Mouse (Mus musculus): ENCODE data around the gene Mta2. TPM values are rescaled to one million over a fixed set of nuclear protein-coding genes. Genes with fewer than 3 reads are reported as not detected.

Mta2 gene
- total RNA-seq, 2 experiments from 2014 or later, result 94.8 to 111 TPM

DNA sequence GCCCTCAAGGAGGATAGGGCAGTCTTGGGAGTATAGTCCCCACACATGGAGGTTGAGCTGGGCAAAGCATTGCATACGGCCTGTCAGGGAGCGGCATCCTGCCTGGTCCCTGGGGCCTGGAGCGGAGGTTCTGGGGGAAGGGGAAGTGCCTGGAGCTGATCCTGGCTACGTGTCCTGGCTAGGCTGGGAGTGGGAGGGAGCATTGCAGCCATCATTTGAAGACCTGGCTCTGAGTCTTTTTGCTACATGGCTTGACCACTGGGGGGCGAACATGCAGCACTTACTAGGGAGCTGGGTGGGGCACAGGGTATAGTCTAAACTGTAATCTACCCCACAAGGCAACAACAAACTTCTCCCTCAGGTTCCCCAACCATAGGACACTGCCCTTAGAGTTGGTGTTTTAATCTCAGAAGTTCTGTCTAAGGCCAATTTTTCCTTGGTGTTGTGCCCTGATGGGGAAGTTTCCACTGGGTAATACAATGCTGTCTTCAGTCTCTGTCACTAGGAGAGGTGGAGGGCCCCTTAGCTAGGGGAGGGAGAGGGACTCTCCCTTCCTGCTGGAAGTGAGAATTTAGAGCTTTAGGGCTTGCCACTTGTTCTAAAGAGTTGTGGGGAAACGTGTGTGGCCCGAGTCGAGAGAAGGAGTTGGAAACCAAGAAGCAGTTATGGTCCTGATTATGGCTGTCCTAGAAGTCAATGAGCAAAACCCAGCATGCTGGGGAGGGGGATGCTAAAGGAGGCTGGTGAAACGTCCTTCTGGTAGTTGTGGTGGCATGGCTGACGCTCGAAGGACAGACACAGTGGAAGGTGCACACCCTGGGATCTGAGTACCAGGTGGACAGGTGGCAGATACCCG, 51.3 kb downstream of the Mta2 start:
- DNase-seq, result peak; percentile 90

- no peak for DNase-seq
Observed at GRCm38 (mm10) chr19:8993625-8993912, 51.9 kb downstream of the Mta2 start.

GRCm38 (mm10) chr19:8994813-8995607, 53.3 kb downstream of the Mta2 start:
- no peak for DNase-seq

- no peak for DNase-seq
Observed at GRCm38 (mm10) chr19:8996601-8997000, 54.9 kb downstream of the Mta2 start.

DNA sequence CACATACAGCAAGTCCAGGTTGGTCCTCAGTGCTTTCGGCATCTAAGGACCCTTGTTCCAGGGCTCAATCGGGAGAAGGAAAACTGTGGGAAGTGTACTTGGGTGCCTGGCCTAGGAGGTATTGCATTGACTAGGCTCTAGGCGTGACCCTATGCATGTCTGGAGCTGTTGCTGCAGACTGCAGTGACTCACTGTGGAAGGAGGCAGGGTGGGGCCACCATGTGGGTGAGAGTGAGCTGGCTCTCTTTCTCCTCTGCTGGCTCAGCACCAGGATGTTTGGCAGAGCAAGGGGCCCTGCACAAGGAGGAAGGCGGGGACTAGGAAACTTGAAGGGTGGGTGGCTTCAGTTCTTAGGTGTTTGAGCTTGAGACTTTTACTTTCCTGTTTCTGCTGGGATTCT, 55.9 kb downstream of the Mta2 start:
- peak; percentile 91 for DNase-seq

GRCm38 (mm10) chr19:8998546-8998945, 56.9 kb downstream of the Mta2 start:
- DNase-seq, result no peak

DNA sequence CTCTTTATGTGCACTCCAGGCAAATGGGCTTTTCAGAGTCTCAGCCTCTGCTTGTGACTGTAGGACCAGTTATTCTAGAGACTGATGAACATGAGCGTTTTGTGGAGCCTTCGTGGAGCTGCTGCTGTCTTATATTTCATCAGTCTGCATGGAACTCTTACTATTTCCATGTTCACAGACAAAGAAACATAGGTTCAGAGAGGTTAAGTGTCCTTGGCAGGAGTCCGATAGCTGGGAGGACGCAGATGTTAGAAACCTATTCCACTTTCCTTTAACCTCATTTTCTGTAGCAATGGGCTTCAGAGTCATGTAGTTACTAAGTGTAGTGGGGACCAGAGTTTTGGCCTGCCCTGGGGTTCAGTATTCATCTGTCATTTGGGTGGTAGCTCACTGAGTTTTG, 57.5 kb downstream of the Mta2 start:
- no peak for DNase-seq

Other genes with a start within 250 kb of the Mta2 start
- 100 to 1,000 TPM in 1 of 2 experiments, 10 to 100 TPM in 1; 97.4 to 178 TPM for gene Slc3a2, start 218.5 kb upstream of the Mta2 start, total RNA-seq (2021)
- 10 to 100 TPM; 51.1 to 58.8 TPM for gene Wdr74, start 206.0 kb upstream of the Mta2 start, total RNA-seq (2021)
- 1 to 10 TPM; 1.3 to 3.1 TPM for gene 1700092M07Rik, start 201.2 kb upstream of the Mta2 start, total RNA-seq (2021)
- 10 to 100 TPM; 73.8 to 75.8 TPM for gene Stx5a, start 200.5 kb upstream of the Mta2 start, total RNA-seq (2021)
- gene Nxf1, start 184.8 kb upstream of the Mta2 start, total RNA-seq (2021), result 100 to 1,000 TPM in 1 of 2 experiments, 10 to 100 TPM in 1; 88.6 to 107 TPM
- gene Tmem223, start 170.9 kb upstream of the Mta2 start, total RNA-seq (2021), result 100 to 1,000 TPM; 101 to 127 TPM
- 10 to 100 TPM; 48.6 to 50.0 TPM for gene Tmem179b, start 167.4 kb upstream of the Mta2 start, total RNA-seq (2021)
- 10 to 100 TPM; 12.4 to 19.5 TPM for gene Taf6l, start 155.5 kb upstream of the Mta2 start, total RNA-seq (2021)
- 10 to 100 TPM; 81.3 to 90.4 TPM for gene Polr2g, start 143.3 kb upstream of the Mta2 start, total RNA-seq (2021)
- gene Zbtb3, start 139.3 kb upstream of the Mta2 start, total RNA-seq (2021), result 1 to 10 TPM; 2.0 to 2.3 TPM
- gene Ttc9c, start 122.5 kb upstream of the Mta2 start, total RNA-seq (2021), result 10 to 100 TPM; 25.7 to 30.7 TPM
- 10 to 100 TPM; 58.0 to 62.7 TPM for gene Hnrnpul2, start 121.9 kb upstream of the Mta2 start, total RNA-seq (2021)
- not detected for gene AC129217.1, start 112.1 kb upstream of the Mta2 start, total RNA-seq (2021)
- 100 to 1,000 TPM; 157 to 160 TPM for gene Bscl2, start 104.4 kb upstream of the Mta2 start, total RNA-seq (2021)
- 1 to 10 TPM; 5.8 to 9.8 TPM for gene Gng3, start 102.7 kb upstream of the Mta2 start, total RNA-seq (2021)
- gene Lrrn4cl, start 91.1 kb upstream of the Mta2 start, total RNA-seq (2021), result 1 to 10 TPM; 5.5 to 6.1 TPM
- gene Ubxn1, start 70.4 kb upstream of the Mta2 start, total RNA-seq (2021), result 100 to 1,000 TPM; 193 to 217 TPM
- gene Uqcc3, start 61.0 kb upstream of the Mta2 start, total RNA-seq (2021), result 10 to 100 TPM; 69.1 to 79.0 TPM
- 10 to 100 TPM in 1 of 2 experiments, 1 to 10 TPM in 1; 7.4 to 10.7 TPM for gene Lbhd1, start 58.1 kb upstream of the Mta2 start, total RNA-seq (2021)
- not detected for gene Gm49403, start 57.9 kb upstream of the Mta2 start, total RNA-seq (2021)
- 10 to 100 TPM; 31.5 to 31.9 TPM for gene 1810009A15Rik, start 53.0 kb upstream of the Mta2 start, total RNA-seq (2021)
- not detected for gene Gm49416, start 52.9 kb upstream of the Mta2 start, total RNA-seq (2021)
- 10 to 100 TPM; 23.7 to 25.2 TPM for gene Ints5, start 48.9 kb upstream of the Mta2 start, total RNA-seq (2021)
- 100 to 1,000 TPM; 142 to 150 TPM for gene Ganab, start 43.8 kb upstream of the Mta2 start, total RNA-seq (2021)
- 10 to 100 TPM; 55.1 to 59.3 TPM for gene B3gat3, start 21.5 kb upstream of the Mta2 start, total RNA-seq (2021)
- 10 to 100 TPM; 17.4 to 24.0 TPM for gene Rom1, start 12.5 kb upstream of the Mta2 start, total RNA-seq (2021)
- gene Eml3, start 12.3 kb upstream of the Mta2 start, total RNA-seq (2021), result 10 to 100 TPM; 43.6 to 53.3 TPM
- gene Tut1, start 12.0 kb downstream of the Mta2 start, total RNA-seq (2021), result 10 to 100 TPM; 17.4 to 19.3 TPM
- gene Eef1g, start 25.2 kb downstream of the Mta2 start, total RNA-seq (2021), result 100 to 1,000 TPM; 355 to 407 TPM
- 100 to 1,000 TPM; 146 to 184 TPM for gene Ahnak, start 47.4 kb downstream of the Mta2 start, total RNA-seq (2021)
- gene Scgb1a1, start 146.1 kb downstream of the Mta2 start, total RNA-seq (2021), result 1 to 10 TPM in 1 of 2 experiments, not detected in 1; 3.9 TPM
- gene Asrgl1, start 193.8 kb downstream of the Mta2 start, total RNA-seq (2021), result 10 to 100 TPM; 18.1 TPM

Measured in adrenal gland, postnatal 10 days (tissue).